Mouse (Mus musculus): ENCODE data around the gene Gpr68. TPM values are rescaled to one million over a fixed set of nuclear protein-coding genes. Genes with fewer than 3 reads are reported as not detected.

Gpr68 gene
- polyA plus RNA-seq (2015; fragmentation: Nextera tagmentation; extraction: Ambion mirVana): 1.5 and 1.6 TPM in 2 replicates

DNA sequence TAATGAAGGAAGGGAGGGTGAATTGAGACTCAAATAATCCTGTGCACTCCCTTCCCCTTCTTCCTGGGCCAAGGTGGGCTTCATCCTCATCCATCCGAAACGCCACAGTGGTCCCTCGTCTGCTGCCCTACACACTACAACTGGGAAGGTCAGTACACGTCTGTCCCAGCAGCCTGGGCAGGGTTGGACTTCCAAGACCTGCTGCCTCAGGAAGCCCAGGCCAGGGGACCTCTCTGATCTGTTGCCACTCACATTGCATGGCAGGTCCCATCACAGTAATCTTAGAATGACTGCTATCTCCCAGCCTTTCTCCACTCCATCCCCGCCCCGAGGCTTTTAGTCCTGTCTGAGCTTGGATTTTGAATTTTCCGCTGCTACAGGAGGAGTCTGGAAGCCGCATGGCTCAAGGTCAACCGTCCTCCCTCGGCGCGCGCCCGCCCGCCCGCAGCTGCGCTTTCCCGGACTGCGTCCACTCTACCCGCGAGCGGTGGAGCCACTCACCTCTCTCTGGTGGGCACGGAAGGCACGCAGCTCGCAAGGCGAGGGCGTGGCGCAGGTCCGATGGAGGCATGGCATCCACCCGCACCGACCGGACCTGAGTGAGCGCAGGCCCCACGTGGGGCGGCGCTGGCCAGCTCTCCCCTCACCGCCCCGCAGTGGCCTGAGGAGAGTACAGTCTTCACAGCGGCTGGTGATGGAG is at the start of gene Gpr68:
Gpr68 (minus strand) TSS at position 601 of the 700 bp plus-strand sequence.
- peak within 1 kb of the TSS; percentile 68 for H3K9ac ChIP-seq (replicated peaks)
- ATAC-seq: peak; percentile 85
- WGBS: 4% methylated on average over 39 of the region's 39 CpGs
- peak within 1 kb of the TSS; percentile 82 for H3K4me2 ChIP-seq (replicated peaks)
- H3K27ac ChIP-seq: no peak within 1 kb of the TSS
- H3K27me3 ChIP-seq: peaks cover 15% of the 10 kb centered on the region
- H3K4me3 ChIP-seq (replicated peaks): peak within 1 kb of the TSS; percentile 50
- peaks cover 18% of the 10 kb centered on the region for H3K4me1 ChIP-seq (replicated peaks)
- peaks cover 14% of the 10 kb centered on the region for H3K36me3 ChIP-seq
- no peaks in the 10 kb centered on the region for H3K9me3 ChIP-seq

DNA sequence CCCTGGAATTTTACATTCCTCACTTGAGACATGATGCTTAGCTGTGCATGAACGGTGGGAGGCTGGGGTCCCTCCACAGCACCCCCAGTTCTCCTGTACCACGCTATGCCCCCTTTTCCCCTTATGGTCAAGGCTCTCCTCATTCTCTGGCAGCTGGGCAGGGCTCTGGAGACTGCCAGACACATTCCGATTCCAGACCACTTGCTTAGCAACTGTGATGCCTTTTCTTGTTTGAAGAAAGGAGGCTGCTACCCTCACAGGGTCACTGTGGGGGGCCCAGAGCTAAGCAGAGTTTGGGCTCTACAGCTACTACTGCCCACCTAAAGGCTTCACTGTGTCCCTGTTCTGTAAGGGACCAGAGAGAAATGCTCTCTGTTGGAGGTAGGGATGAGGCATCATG is 49.3 kb upstream of the Gpr68 start:
- ATAC-seq: peak; percentile 2; the same call in 1 of the 2 replicates

GRCm38 (mm10) chr12:100956825-100957224 is 48.8 kb upstream of the Gpr68 start:
- no peak for ATAC-seq
- Histone ChIP-seq H3K4me3 (replicated peaks) (no peak overlapping the region), H3K27ac (peak overlapping the region; percentile 51), H3K9ac (replicated peaks) (no peak overlapping the region), H3K4me1 (replicated peaks) (peaks cover 47% of the 10 kb centered on the region), H3K4me2 (replicated peaks) (no peak overlapping the region), H3K27me3 (peaks cover 41% of the 10 kb centered on the region), H3K9me3 (no peaks in the 10 kb centered on the region), H3K36me3 (no peaks in the 10 kb centered on the region)
- 41% methylated on average over 4 of the region's 4 CpGs for WGBS

More for the DNA sequence above, 49.3 kb upstream of the Gpr68 start:
- Histone ChIP-seq H3K9ac (replicated peaks) (no peak overlapping the region), H3K36me3 (no peaks in the 10 kb centered on the region), H3K4me3 (replicated peaks) (no peak overlapping the region), H3K4me1 (replicated peaks) (peaks cover 46% of the 10 kb centered on the region), H3K27me3 (peaks cover 41% of the 10 kb centered on the region), H3K4me2 (replicated peaks) (no peak overlapping the region), H3K9me3 (no peaks in the 10 kb centered on the region), H3K27ac (peak overlapping the region; percentile 51; the same call in 1 of the 2 replicates)
- 21% methylated on average over 3 of the region's 3 CpGs for WGBS

DNA sequence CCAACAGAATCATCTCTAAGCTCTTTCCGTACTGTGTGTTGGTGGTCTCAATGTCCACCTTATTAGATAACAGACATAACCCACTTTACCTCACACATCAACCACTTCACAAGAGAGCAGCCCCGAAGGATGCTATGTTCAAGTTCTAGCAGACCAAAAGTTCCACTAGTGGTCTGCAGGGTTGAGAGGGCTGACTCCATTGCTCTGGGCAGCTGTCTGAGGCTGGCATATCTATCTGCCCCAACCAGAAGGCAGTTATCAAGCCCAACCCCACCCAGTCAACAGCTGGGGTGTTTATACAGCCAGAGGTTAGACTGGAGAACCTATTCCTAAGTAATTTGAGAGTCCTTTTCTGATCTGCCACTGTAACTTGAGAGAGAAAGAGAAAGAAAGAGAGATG is 48.0 kb upstream of the Gpr68 start:
- Histone ChIP-seq H3K9me3 (no peaks in the 10 kb centered on the region), H3K4me2 (replicated peaks) (no peak overlapping the region), H3K27ac (0 out of 2 replicates have a peak overlapping the region, but pooled peaks have one; percentile 51), H3K9ac (replicated peaks) (no peak overlapping the region), H3K27me3 (peaks cover 41% of the 10 kb centered on the region), H3K4me1 (replicated peaks) (peaks cover 47% of the 10 kb centered on the region), H3K4me3 (replicated peaks) (no peak overlapping the region), H3K36me3 (no peaks in the 10 kb centered on the region)
- no peak for ATAC-seq
- 88% methylated on average over 2 of the region's 2 CpGs for WGBS

GRCm38 (mm10) chr12:100953926-100954325 is 45.9 kb upstream of the Gpr68 start:
- no peak for ATAC-seq
- no peak overlapping the region for H3K4me2 ChIP-seq (replicated peaks)
- 67% methylated on average over 8 of the region's 8 CpGs for WGBS

GRCm38 (mm10) chr12:100952193-100952931 is 44.4 kb upstream of the Gpr68 start:
- ATAC-seq: peak; percentile 84

More at GRCm38 (mm10) chr12:100953926-100954325, 45.9 kb upstream of the Gpr68 start:
- Histone ChIP-seq H3K9ac (replicated peaks) (no peak overlapping the region), H3K4me3 (replicated peaks) (no peak overlapping the region), H3K27me3 (peaks cover 34% of the 10 kb centered on the region), H3K36me3 (peaks cover 5% of the 10 kb centered on the region), H3K9me3 (no peaks in the 10 kb centered on the region), H3K27ac (no peak overlapping the region), H3K4me1 (replicated peaks) (peaks cover 42% of the 10 kb centered on the region)

GRCm38 (mm10) chr12:100949146-100949545 is 41.1 kb upstream of the Gpr68 start:
- no peak overlapping the region for H3K27ac ChIP-seq
- no peaks in the 10 kb centered on the region for H3K27me3 ChIP-seq
- peaks cover 53% of the 10 kb centered on the region for H3K36me3 ChIP-seq
- no peak overlapping the region for H3K4me2 ChIP-seq (replicated peaks)
- no peaks in the 10 kb centered on the region for H3K9me3 ChIP-seq
- H3K4me1 ChIP-seq (replicated peaks): peaks cover 13% of the 10 kb centered on the region
- 93% methylated on average over 5 of the region's 5 CpGs for WGBS
- no peak overlapping the region for H3K9ac ChIP-seq (replicated peaks)
- no peak for ATAC-seq
- no peak overlapping the region for H3K4me3 ChIP-seq (replicated peaks)

More at GRCm38 (mm10) chr12:100952193-100952931, 44.4 kb upstream of the Gpr68 start:
- Histone ChIP-seq H3K27ac (peak overlapping the region; percentile 49; the same call in 1 of the 2 replicates), H3K4me2 (replicated peaks) (no peak overlapping the region), H3K27me3 (peaks cover 30% of the 10 kb centered on the region), H3K4me1 (replicated peaks) (peaks cover 26% of the 10 kb centered on the region), H3K9me3 (no peaks in the 10 kb centered on the region), H3K9ac (replicated peaks) (no peak overlapping the region), H3K36me3 (peaks cover 21% of the 10 kb centered on the region), H3K4me3 (replicated peaks) (no peak overlapping the region)
- WGBS: 31% methylated on average over 9 of the region's 9 CpGs

DNA sequence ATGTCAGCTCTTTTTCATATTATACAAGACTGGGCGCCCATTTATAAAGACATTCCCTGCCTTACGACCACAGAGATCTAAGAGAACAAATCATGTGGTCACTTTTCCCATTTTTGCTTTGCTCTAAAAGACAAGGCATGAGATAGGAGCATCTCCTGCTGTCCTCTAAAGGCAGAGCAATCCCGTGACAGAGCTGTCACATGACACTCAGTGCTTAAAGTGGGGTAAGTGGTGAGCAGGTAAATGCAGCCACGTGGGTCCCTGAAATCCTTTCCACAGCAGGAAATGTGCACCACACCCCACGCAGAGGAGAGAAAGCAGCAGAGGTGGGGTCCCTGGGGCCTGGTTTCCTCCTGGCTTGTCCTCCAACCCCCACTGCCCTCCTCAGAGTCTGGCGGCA is 40.0 kb upstream of the Gpr68 start:
- Histone ChIP-seq H3K4me1 (replicated peaks) (peaks cover 9% of the 10 kb centered on the region), H3K9me3 (no peaks in the 10 kb centered on the region), H3K4me3 (replicated peaks) (no peak overlapping the region), H3K27ac (no peak overlapping the region), H3K9ac (replicated peaks) (no peak overlapping the region), H3K27me3 (no peaks in the 10 kb centered on the region), H3K36me3 (peaks cover 64% of the 10 kb centered on the region), H3K4me2 (replicated peaks) (no peak overlapping the region)
- ATAC-seq: no peak
- 92% methylated on average over 6 of the region's 6 CpGs for WGBS

DNA sequence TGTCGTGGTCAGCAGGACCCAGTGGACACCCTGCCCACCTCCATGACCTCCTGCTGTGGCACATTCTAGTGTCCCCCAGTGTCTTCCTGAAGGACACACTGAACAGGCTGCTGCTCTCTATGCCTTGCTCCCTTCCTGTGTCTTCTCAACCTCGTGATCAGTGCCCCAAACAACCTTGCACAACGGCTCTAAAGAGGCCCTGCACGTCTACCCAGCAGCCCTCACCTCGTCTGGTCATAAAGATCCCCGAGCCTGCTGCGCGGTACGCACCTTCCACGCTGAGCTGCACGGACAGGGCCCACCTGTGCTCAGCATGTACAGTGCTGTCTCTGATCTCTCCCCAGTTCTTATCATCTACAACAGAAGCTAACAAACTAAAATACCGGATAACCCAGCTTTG is 38.0 kb upstream of the Gpr68 start:
- peaks cover 80% of the 10 kb centered on the region for H3K36me3 ChIP-seq
- 94% methylated on average over 12 of the region's 12 CpGs for WGBS

GRCm38 (mm10) chr12:100945501-100945900 is 37.5 kb upstream of the Gpr68 start:
- Histone ChIP-seq H3K36me3 (peaks cover 85% of the 10 kb centered on the region), H3K4me1 (replicated peaks) (no peaks in the 10 kb centered on the region)

More for the DNA sequence above, 38.0 kb upstream of the Gpr68 start:
- no peaks in the 10 kb centered on the region for H3K9me3 ChIP-seq
- H3K27ac ChIP-seq: no peak overlapping the region
- no peaks in the 10 kb centered on the region for H3K27me3 ChIP-seq
- no peak for ATAC-seq
- H3K4me3 ChIP-seq (replicated peaks): no peak overlapping the region
- no peak overlapping the region for H3K4me2 ChIP-seq (replicated peaks)
- H3K9ac ChIP-seq (replicated peaks): no peak overlapping the region
- no peaks in the 10 kb centered on the region for H3K4me1 ChIP-seq (replicated peaks)

GRCm38 (mm10) chr12:100944921-100945336 is 36.9 kb upstream of the Gpr68 start:
- no peaks in the 10 kb centered on the region for H3K9me3 ChIP-seq
- no peaks in the 10 kb centered on the region for H3K27me3 ChIP-seq
- no peak overlapping the region for H3K9ac ChIP-seq (replicated peaks)
- no peaks in the 10 kb centered on the region for H3K4me1 ChIP-seq (replicated peaks)
- no peak overlapping the region for H3K27ac ChIP-seq
- WGBS: 90% methylated on average over 21 of the region's 21 CpGs
- no peak overlapping the region for H3K4me2 ChIP-seq (replicated peaks)
- H3K4me3 ChIP-seq (replicated peaks): no peak overlapping the region
- H3K36me3 ChIP-seq: peaks cover 88% of the 10 kb centered on the region
- no peak for ATAC-seq

More at GRCm38 (mm10) chr12:100945501-100945900, 37.5 kb upstream of the Gpr68 start:
- no peak overlapping the region for H3K9ac ChIP-seq (replicated peaks)
- ATAC-seq: no peak
- no peaks in the 10 kb centered on the region for H3K27me3 ChIP-seq
- H3K4me3 ChIP-seq (replicated peaks): no peak overlapping the region
- no peak overlapping the region for H3K4me2 ChIP-seq (replicated peaks)
- H3K27ac ChIP-seq: no peak overlapping the region
- 91% methylated on average over 12 of the region's 12 CpGs for WGBS
- H3K9me3 ChIP-seq: no peaks in the 10 kb centered on the region

- H3K9me3 ChIP-seq: no peaks in the 10 kb centered on the region
- H3K27me3 ChIP-seq: no peaks in the 10 kb centered on the region
- H3K27ac ChIP-seq: no peak overlapping the region
- H3K4me3 ChIP-seq (replicated peaks): no peak overlapping the region
- H3K9ac ChIP-seq (replicated peaks): no peak overlapping the region
- 94% methylated on average over 4 of the region's 4 CpGs for WGBS
- no peak for ATAC-seq
- no peak overlapping the region for H3K4me2 ChIP-seq (replicated peaks)
- no peaks in the 10 kb centered on the region for H3K4me1 ChIP-seq (replicated peaks)
- H3K36me3 ChIP-seq: peaks cover 92% of the 10 kb centered on the region
These were observed 35.1 kb upstream of the Gpr68 start for GRCm38 (mm10) chr12:100943146-100943545.
